Mouse (Mus musculus) gastrocnemius, postnatal 36 days (tissue): ENCODE results near the gene Exoc5. TPM values are rescaled to one million over a fixed set of nuclear protein-coding genes. Genes with fewer than 3 reads are reported as not detected.
"Not testable (repeated sequence)": the region's sequence is repeated elsewhere in the genome, so short reads cannot be mapped to it uniquely, and the experiment has no call there.

Source experiments
- DNase-seq, 2 experiments: peaks; one replicate each; pipeline ENCODE4 v3.0.0; 2022
- intact Hi-C: fragments of 180-260 bp; cut with DNase I; formaldehyde crosslinking; loops from one replicate; pipeline ENCODE4 v1.15.1; 2025
- long read RNA-seq, 2 experiments: library from polyadenylated mRNA; stranded (forward); transcript quantifications; one replicate each; pipeline ENCODE4 v2.0.0; 2021
- total RNA-seq, 2 experiments: library from RNA; stranded (reverse); gene quantifications; 2 replicates each; pipeline ENCODE4 v1.2.3; 2021

The Exoc5 gene
- 10 to 100 TPM; 16.8 to 18.0 TPM for total RNA-seq
- long read RNA-seq, experiment 1, full-length matches to known transcripts, result 7 of 17 reads
- long read RNA-seq, experiment 1, partial matches to known transcripts, result 3 of 17 reads
- long read RNA-seq, experiment 1, other reads (novel, unspliced or antisense), result 7 of 17 reads
- long read RNA-seq, experiment 2, full-length matches to known transcripts, result 11 of 14 reads
- long read RNA-seq, experiment 2, partial matches to known transcripts, result 0 of 14 reads
- long read RNA-seq, experiment 2, other reads (novel, unspliced or antisense), result 3 of 14 reads

DNA sequence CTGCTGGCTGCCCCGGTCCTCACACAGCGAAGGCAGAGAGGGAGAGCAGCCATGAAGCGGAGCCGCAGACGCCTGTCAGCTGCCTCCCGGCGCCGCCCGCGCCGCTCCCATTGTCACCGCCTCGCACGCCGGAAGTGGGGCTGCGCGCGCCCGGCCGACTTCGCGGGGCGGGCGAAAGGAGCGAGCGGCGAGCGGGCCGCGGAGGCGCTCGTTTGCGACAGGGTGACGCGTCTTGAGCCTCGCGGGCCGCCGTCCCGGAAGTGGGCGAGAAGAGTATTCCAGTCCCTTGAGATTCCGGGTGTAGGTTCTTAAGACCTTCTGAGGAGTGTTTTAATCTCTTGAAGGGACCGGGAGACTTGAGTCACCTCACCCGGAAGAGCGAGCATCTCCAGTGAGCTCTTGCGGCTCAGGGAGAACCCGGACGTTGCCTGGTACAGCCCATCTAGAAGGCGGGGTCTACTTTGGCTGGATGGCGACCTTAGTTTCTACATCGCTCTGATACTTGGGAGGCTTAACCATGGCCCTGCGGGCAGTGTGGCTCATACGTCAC, at the start of gene Exoc5:
Gene Exoc5, minus strand, starts transcription at position 380 of the 550 bp plus-strand sequence.
- peak; percentile 95 for DNase-seq
- intact Hi-C loops, result no loop called here

DNA sequence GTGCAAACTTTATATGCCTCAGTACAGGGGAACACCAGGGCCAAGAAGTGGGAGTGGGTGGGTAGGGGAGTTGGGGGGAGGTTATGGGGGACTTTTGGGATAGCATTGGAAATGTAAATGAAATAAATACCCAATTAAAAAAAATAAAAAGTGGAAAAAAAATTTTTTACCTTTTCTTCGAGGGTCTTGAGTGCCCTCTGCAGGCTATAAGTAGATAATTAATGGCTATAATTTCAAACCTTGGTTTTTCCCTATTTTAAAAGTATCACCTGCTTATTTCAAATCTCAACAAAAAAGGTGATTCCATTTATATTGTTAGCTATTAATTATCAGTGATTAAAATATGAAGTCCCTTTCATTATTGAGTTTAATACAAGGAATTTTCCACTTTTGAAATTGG, 25.3 kb upstream of the Exoc5 start:
- DNase-seq, intact Hi-C loops: not testable (repeated sequence)

DNA sequence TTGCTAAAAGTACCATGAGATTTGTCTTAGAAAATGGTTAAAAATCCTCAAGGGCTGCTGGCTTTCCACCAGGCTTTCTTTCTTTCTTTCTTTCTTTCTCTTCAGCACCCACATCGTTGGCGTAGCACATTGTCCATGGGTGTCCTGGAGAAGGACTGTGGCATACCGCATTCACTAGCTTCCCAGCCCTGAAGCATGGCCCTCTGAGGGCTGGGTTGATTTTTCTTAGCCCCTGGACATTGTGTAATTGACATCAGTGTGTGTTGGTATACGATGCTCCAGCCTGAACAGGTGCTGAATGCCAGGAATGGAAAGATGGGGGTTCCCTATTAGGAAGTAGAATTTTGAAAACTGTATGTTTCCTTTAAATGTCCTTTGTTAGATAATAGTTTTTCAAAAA, 24.8 kb upstream of the Exoc5 start:
- intact Hi-C loops, result no loop called here

DNA sequence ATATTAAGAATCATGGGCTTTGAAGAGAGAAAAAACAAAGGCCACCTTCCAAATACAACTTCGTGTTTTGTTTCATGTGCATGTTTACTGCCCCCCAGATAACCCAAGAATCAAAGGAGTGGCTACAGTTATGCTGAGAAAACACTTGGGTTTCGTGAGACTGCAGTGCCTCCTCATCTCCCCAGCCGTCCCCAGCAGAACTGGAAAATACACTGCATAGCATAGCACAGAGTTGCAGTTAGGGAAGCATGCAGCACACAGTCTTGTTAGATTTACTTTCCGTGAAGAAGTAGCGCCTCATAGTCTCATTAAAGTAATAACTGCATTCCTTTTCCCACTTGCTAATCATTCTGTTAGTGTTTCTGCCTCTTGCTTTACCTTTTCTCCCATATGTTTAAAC, 23.6 kb upstream of the Exoc5 start:
- DNase-seq, result no peak
- intact Hi-C loops, result no loop called here

More for the DNA sequence above, 24.8 kb upstream of the Exoc5 start:
- DNase-seq, result no peak

DNA sequence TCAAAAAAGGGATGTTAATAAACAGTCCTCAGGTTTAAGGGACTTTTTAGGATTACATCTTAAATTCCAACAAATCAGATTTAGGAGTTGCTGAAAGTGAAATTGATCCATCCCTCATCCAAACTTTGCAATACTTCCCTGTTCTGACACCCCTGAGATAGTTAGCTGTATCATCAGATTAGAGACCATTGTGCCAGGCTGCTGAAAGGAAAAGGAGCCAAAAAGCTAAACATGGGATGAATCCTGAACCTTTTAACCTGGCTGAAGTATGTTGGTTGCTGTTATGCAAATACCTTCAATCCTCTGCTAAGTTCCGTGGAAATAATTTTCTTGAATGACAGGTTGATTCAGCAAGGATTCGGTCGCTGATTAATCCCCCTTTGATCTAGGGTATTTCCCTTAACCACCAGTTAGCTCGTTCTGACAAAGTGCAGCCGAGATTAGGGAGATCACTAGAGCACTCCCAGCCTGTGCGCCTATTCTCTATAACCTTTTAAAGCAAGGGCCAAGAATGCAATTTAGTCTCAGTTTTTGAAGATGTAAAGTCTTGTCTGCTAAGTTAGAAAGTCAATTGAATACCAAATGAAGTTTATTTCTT, 23.1 kb upstream of the Exoc5 start:
- intact Hi-C loops, result no loop called here
- no peak for DNase-seq

DNA sequence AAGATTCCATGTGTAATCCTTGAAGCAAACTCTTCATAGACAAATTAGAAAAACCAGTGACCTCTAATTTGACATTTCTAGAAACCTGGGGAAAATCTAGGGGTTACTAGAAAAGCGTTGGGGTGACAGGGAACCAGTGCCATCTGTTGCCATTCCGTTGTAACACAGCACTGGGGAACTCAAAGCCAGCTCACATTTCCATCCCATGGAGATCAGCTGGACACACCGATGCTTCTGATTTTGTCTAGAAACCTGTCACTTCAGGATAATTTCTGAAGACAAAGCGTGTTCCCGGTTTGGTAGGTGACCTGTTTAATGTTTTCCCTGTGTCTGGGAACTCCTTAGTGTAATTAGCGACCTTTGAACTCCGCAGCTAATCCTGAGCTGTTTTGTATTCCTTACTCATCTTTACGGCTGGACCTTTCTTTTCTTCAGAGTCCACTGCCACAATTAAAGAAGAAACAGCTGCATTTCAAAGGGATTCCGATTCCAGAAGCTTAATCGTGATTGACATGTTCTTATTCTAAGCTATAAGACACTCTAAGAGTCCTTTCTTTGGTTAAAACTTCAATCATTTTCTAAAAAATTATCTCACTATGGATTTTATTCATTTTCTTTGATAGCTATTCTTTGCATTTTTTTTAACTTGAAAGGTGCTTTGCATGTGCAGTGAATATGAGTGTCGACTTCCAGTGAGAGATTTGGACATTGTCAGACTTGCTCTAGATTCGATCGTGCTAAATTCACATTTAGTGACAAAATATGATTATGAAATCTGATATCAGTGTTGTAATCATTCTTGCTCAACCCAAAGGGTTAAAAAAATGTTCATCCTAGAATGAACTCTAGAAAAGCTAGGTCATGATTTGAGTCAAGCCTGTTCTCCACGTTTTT, 21.9 kb upstream of the Exoc5 start:
- intact Hi-C loops, result no loop called here
- no peak for DNase-seq

DNA sequence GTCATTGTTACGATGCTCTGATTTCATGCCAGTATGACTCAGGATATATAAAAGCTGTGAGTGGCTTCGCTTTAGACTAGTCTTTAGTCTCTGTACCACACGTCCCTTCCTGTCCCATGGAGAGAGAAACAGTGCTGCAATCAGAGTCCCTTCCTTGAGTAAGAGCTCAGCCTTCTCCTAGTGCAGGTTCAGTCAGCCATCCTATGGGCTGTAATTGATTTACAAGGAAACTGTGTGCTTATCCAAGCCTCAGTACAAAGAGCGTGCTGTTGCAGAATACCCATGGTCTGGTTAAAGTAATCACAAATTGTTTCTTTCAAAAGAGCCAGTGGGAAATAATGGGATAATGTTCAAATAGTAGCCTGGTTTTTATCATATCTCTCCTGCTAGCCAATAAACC, 20.1 kb upstream of the Exoc5 start:
- intact Hi-C loops, result no loop called here
- DNase-seq, result no peak

DNA sequence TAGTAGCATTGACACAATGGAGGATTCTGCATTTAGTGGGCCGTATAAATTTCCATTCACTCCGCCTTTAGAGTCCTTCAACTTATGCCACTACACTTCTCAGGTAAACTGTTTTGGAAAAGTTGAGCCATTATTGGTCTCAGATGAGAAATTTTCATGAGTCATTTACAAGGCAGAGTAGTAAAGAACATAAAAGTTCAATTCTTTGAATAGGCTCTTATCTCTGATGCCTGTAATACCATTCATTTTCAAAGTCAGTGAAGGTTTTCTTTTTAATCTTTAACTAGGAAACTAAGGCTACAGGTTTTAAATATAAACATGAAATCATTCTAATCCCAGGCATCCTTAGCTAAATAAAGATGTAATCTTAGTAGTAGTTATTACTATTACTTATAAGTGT, 12.4 kb upstream of the Exoc5 start:
- intact Hi-C loops, result no loop called here
- DNase-seq, result no peak

DNA sequence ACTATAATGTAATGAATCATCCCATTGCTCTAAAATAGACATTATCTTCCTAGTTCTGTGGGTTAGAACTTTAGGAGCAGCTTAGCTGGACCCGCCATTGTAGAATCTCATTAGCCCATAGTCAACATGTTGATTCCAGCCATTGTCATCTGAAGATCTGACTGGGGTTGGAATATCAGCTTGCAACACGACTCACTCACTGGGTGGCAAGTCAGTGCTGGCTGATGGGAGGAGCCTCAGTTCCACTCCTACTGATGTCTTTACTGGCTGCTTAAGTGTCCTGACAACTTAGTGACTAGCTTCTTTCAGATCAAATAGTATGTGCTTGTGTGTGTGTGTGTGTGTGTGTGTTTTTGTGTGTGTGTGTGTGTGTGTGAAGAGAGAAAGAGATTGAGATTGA, 7.9 kb upstream of the Exoc5 start:
- intact Hi-C loops, result no loop called here
- DNase-seq, result no peak

DNA sequence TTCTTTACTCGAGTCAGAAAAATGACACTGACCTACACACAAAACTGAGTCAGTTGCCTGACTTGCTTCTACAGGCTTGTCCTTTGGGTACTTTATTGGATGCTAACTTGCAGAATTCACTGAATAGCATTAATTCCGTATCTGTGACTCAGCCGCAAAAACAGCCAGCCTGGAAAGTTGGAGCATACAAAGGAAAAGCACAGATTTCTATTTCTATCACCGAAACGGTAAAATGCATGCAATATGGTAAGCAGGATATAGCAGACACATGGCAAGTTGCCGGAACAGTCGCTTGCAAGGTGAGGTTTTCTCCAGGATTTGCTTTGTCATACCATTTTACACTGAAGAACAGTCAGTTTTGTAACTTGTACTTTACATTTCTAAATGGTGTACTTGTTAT, 7.4 kb upstream of the Exoc5 start:
- no peak for DNase-seq
- intact Hi-C loops, result no loop called here

DNA sequence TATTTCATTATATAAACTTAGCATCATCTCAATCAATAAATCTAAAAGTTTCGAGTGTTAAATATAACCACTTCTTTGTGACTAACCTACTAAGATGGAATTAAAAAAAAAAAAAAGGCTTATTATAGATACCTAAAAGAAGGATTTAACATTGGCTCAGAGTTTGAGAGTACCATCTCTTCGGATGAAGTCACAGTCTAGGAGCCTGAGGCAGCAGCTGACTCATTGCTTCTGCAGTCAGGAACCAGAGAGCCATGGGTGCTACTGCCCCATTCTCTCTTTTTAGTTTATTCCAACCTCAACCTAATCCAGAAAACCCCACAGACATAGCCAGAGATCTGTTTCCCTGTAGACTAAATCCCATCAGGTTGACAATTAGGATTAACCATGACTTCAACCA, 6.4 kb upstream of the Exoc5 start:
- intact Hi-C loops, result no loop called here
- DNase-seq, result no peak

DNA sequence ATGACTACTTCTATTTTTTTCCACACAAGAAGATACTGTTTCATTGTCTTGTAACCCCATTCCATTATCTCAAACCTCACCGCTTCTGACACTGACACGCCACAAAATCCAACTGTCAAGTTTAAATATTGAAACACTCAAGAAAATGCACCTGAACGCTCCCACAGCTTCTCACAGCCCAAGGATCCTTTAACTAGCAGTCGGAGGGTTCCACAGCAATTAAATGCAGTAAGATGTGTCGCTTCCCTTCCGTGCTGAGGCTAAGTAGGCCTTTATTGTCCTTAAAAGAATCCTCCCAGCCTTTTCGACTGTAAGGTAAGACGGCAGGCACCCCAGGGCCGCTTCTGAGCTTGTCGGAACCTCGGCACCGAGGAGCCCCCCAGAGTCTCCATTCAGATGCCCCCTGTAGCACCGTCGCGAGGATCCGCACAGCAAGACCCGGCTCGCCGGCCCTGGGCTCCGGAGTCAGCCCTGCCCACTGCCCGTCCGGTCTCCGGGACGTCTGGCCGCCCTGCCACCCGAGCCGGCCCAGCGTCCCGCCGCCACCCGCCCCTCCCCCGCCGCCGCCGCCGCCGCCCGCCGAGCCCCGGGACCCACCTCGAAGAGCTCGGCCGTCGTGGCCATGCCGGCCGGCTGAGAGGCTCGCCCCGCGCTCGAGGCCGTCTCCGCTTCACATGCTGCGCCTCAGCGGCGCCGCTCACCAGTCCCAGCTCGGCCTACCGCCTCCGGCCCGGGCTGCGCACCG, 752 bp downstream of the Exoc5 start, which contains the start of gene Ap5m1:
Gene Ap5m1, plus strand, starts transcription at position 569 of the 745 bp plus-strand sequence.
- intact Hi-C loops, result no loop called here

DNA sequence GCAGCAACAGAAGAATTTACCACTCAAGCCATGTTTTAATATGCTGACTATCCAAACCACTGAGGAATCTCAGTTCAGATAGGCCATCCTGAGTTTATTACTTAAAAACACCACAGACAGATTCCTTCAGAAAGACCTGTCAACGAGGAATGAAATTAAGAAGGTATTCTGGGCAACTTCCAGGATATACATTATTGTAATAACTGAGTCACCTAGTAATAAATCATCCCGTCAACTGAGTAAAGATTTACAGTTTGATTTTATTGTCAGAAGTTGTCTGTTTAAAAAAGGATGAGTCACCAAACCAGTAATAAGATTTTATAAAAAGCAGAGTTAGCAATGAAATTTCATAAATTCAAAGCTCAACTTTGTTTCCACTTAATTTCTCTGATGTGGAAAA, 2.6 kb downstream of the Exoc5 start:
- intact Hi-C loops, result no loop called here
- DNase-seq, result no peak

More for the DNA sequence above, 752 bp downstream of the Exoc5 start, which contains the start of gene Ap5m1:
- peak in 1 of 2 experiments; percentile 22 for DNase-seq

DNA sequence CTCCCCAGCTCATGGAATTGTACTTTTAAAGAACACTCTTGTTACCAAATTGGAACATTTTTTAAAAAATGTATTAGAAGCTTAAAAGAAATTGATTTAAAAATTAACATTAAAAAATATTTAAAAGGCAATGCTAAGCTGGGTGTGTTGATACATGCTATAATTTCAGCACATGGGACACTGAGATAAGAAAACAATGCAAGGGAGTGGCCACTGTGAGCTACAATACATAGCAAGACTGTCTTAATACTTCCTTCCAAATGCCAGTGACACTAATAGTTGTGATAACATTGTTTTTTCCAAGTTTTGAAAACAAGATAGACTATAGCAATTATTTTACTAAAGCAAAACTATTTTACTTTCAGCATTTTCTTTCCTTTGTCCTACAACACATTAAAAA, 17.0 kb downstream of the Exoc5 start:
- DNase-seq, result no peak
- intact Hi-C loops, result no loop called here

DNA sequence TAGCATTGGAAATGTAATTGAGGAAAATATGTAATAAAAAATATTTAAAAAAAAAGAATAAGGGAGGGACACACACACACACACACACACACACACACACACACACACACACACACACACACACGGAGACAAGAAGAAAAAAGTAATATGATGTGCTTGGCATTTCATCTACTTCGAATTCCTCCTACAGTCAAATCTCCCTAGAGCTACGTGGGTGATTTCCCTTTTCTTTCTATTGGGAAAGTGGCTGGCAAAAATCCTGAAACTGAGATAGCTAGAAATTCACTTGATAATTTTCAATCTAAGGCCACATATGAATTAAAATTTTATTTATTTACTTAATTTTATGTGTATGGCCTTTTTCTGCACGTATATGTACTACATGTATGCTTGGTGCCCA, 20.8 kb downstream of the Exoc5 start:
- intact Hi-C loops, result no loop called here
- DNase-seq, result no peak

DNA sequence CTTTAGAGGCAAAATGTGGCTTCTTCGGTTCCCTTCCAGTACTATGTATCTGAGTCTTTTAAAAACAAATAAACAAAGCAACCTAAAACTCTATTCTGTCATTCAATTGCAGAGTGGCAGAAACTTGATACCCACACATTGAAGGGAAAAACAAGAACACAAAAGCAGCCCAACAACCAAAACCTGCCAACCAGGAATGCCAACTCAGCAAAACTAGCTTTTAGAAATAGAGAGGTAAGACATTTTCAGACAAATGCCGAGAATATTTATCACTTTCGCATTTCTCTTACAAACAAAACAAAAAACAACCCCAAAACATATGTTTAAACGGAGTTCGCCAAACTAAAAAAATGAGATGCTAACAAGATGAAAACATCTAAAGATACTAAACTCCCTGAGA, 37.5 kb downstream of the Exoc5 start:
- intact Hi-C loops, result no loop called here
- no peak for DNase-seq

DNA sequence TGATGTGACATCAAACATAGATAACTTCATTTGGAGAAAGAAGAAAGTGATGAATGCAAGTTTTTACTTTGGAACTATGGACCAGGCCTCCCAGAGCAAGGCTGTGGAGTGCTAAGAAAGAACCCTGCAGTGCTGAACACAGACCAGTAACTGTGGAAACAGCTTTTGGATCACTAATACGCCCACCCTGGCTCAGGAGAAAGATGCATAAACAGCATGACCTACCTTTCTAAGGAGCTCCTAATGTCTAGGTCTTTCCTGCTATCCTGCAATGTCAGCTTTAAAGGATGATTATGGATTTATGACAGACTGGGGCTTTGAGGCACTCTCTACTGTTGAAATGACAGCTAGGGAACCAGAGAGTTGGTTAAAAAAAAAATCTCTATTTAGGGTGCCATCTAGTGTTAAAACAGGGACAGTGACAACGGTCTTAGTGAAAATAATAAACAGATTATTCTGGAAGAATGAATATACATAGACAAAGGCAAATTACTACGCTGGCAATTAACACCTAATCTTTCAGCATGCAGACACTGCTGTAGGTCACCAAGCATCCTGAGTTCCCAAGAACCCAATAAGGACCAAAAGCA, 38.6 kb downstream of the Exoc5 start:
- intact Hi-C loops, result no loop called here
- no peak for DNase-seq

DNA sequence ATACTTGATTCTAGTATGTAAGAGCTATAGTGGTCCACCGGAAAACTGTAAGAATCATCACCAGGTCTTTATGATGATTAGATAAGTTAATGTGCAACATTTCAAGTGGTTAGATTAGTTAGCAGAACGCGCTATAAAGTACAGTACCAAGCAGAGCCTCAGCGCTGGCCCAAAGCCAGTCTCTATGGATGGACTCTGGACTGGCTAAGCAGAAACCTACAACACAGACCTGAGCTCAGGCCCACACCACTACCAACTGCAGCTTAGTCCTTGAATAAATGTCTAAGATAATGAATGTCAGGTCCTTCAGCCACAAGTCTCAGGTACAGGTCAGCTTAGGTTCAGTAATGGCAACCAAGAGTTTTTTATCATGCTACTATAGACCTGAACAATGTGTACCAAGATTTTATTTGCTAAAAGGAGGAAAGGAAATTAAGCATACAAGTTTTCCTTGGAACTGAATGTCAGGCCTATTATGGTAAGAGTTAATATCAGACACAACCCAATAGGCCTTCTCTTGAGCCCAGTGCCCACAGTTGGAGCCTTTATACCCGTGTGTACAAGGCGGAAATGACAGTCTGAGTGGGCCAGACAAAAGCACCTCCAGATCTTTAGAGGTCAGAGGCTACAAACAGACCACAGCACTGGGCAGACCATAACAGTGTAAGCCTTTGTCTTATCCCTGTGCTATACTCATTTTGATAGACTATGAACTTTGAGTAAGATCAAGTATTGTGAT, 39.2 kb downstream of the Exoc5 start:
- intact Hi-C loops, result no loop called here

DNA sequence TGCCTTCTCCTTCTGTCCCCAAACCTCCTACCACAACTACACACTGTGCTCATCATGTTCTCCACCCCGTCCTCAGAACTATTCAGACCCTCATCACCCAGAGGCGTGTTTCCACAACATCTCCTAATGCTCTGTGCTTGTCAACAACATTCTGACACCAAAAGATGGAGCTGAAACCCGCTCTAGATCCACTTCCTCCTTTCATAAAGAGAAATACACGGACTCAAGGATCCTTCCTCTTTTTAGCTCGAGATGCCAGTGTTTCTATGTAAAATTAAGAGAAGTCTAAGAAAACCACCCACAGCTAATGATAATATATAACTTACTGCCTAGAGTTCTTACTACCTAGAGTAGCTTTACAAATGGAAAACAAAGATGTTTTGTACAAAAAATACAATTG, 46.7 kb downstream of the Exoc5 start:
- intact Hi-C loops, result no loop called here
- no peak for DNase-seq

More for the DNA sequence above, 39.2 kb downstream of the Exoc5 start:
- no peak for DNase-seq
